Mouse (Mus musculus) Patski (cell line): ENCODE measurements around the gene Tril. TPM values are rescaled to one million over a fixed set of nuclear protein-coding genes. Genes with fewer than 3 reads are reported as not detected.

Experiments
- ATAC-seq: fragments of 100-300 bp; one replicate; pipeline ENCODE4 v1.8.0; 2021
- CTCF ChIA-PET: fragments of 350-600 bp; sonication (Branson Sonifier 250); formaldehyde crosslinking; loops from one replicate; lab custom pipeline; 2022; ENCODE audit warnings: inconsistent platforms; lab: Charles Lee
- POLR2A ChIA-PET: fragments of 350-600 bp; sonication (Branson Sonifier 250); formaldehyde crosslinking; loops from one replicate; lab custom pipeline; 2022; ENCODE audit warnings: antibody characterized with exemption, inconsistent platforms; lab: Charles Lee
- DNase-seq: peaks from one replicate; pipeline ENCODE4 v3.0.0-alpha.2; 2011; ENCODE audit warnings: low read depth, low spot score
- H3K27me3 ChIP-seq: fragments of 371-371 bp; one replicate; pipeline ENCODE4 v1.5.1; 2021
- CTCF ChIP-seq: fragments of 100-300 bp; IDR thresholded peaks from one replicate; pipeline ENCODE4 v1.5.1; 2021
- in situ Hi-C: fragments of 300-500 bp; cut with MboI; formaldehyde crosslinking; loops from 3 replicates; pipeline ENCODE4 v1.11.1; 2018; ENCODE audit warnings: low pct_unique_long_range_greater_than_20kb, mixed read lengths
- polyA plus RNA-seq: library from polyadenylated mRNA; unstranded; gene quantifications from one replicate; pipeline ENCODE4 v1.2.3, GENCODE M21; 2021

Tril gene
- polyA plus RNA-seq, result 0.04 TPM

DNA sequence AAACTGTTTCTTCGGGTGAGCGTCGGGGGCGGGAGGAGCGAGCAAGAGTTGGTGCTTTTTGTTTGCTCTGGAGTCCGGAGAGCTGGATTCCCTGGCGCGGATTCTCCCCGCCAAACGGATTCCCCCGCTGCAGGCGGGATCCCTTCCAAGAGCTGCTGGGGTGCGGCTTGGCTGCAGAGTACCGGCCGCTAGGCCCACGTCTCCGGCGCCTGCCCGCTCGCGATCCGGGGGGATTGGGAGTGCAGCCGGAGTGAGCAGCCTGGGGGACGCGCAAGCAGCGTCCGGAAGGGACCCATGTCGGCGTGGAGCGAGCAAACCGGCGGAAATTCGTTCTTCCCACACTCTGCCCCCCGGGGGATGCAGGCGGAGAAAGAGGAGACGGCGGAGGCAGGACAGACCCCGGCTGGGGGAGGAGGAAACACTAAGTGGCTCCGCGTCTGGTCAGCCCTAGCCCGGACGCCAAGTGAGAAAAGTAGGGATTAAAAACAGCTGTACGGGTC lies at the start of gene Tril:
Gene Tril, minus strand, starts transcription at position 345 of the 500 bp plus-strand sequence.
- DNase-seq, result no peak
- in situ Hi-C loops, result no loop called here
- H3K27me3 ChIP-seq, result peaks cover 30% of the 10 kb centered on the region
- CTCF ChIA-PET, result interaction anchor here (0.9 to 1.4 kb wide), 2 partner anchors 12 to 49 kb away, joined by 3 read pairs; no protein-coding TSS in a partner anchor
- POLR2A ChIA-PET, result no interaction called here
- no peak for TF ChIP-seq CTCF
- no peak for ATAC-seq

DNA sequence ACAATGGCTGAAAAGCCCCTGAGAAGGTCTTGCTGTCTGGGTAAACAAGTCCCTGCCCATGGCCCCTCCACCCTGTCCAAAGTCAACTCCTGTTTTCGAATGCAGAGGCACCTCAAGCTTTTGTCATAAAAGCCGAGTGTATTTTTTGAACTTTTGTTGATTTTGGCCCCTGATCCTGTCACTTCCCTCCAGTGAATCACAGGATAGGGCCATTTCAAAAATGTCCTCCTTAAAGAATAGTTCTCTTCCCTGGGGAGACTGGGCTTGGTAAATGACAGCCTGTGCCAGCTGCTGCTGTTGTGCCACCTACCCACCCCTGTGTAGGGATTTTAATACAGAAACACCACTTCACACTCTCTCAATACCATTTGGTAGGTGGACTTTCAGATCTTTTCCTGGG lies 42.4 kb upstream of the Tril start:
- H3K27me3 ChIP-seq, result no peaks in the 10 kb centered on the region
- in situ Hi-C loops, result no loop called here

DNA sequence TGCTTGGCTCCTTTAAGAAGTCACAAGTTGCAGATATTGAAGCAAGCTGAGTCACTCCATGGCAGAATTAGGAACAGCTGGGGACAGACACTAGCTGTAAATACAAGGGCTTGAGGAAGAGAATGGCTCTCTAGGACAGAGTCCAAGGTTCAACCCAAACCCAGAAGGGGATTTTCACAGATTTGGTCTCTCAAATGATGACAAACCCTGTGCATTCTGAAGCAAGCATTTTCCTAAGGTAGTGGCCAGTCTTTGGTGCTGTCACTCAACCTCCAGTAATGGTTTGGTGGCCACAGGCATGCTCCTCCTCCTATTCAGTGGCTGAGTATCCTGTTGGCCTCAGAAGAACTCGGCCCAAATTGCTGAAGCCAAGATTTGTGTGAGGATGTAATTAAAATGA lies 38.5 kb upstream of the Tril start:
- DNase-seq, result no peak
- POLR2A ChIA-PET, result no interaction called here
- no peak for TF ChIP-seq CTCF

More for the DNA sequence above, 42.4 kb upstream of the Tril start:
- DNase-seq, result no peak
- no peak for TF ChIP-seq CTCF
- ChIA-PET CTCF (interaction anchor here (1.1 kb wide), 1 partner anchor 9 kb away, joined by 3 read pairs; no protein-coding TSS in a partner anchor), POLR2A (no interaction called here)
- ATAC-seq, result no peak

DNA sequence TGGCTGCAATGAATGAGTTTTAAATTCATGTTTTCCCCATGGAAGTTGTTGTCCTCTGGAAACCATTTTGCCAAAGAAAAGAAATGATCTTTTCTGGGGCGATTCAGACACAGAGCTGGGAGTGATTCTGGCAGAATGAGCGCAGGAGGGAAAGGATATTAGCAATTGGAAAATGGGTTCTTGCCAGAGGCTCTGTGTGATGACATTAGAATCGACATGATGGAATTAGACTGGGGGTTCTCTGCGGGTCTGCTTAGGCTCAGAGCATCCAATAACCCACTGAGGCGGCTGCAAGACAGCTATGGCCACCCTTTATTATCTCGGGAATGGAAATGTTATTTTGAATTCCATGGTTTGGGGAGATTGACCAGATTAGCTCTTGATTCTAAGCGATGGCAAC lies 37.2 kb upstream of the Tril start:
- ChIA-PET POLR2A (no interaction called here), CTCF (no interaction called here)
- DNase-seq, result no peak
- in situ Hi-C loops, result no loop called here
- no peaks in the 10 kb centered on the region for H3K27me3 ChIP-seq
- ATAC-seq, result no peak
- no peak for TF ChIP-seq CTCF

More for the DNA sequence above, 38.5 kb upstream of the Tril start:
- ATAC-seq, result no peak
- H3K27me3 ChIP-seq, result no peaks in the 10 kb centered on the region
- CTCF ChIA-PET, result no interaction called here
- in situ Hi-C loops, result no loop called here

DNA sequence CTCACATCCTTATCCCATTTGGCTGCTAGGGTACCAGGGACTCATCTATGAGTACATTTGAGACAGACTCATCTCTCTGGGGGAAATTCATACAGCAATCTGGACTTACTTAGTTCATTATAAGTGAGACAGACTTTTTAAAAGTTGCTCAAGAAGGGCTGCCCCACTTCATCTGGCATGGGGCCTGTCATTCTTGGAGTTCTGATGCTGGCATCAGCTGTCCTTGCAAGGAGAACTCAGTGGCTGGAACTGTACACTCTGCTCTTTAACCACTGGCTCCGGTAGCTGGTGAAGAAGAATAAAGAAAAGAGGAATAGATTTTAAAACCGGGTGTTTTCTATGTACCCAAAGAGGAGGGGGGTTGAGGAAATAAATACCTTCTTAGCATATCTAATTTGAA lies 36.1 kb upstream of the Tril start:
- TF ChIP-seq CTCF, result no peak
- no peak for DNase-seq
- CTCF ChIA-PET, result no interaction called here
- in situ Hi-C loops, result no loop called here
- H3K27me3 ChIP-seq, result no peaks in the 10 kb centered on the region
- POLR2A ChIA-PET, result interaction anchor here (0.5 to 0.6 kb wide), 2 partner anchors 32 to 575 kb away, joined by 3 read pairs; no protein-coding TSS in a partner anchor
- ATAC-seq, result no peak

DNA sequence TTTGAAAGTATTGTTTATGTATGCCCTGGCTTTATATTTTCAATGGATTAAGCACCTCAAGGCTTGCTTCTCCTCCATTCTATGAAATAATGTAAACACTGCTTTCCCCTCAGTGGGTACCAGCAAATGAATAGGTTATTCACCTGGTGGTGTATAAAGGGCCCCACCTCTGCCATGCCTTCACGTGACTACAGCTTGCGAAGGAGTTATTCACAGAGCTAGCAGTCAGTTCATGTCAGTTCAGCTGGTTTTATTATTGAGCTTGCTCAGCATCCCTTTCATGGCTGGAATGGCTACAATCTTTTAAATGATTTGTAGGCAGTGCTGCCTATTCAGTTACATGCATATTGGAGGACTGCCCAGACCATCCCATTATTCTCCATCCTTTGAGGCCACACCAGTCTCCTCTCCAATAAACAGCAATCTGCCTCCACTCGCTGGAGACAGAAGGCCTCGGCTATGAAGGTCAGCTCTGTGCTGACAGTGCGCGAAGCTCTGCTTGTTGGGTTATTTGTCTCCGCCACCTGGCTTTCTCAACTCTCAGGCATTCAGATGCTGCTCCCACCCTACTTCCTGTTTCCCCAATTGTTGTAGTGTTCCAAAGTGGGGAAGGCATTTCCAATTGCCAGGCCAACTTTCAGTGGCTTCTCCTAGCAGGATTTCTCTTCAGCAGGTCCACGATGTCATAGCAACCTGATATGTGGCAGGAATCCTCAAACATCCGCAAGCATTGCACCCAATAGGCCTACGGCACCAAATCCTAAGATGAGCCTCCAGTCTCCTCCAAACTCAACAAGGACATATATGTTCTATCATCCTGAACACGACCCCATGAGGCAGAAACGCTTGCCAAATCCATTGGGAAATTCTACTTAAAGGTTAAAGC lies 34.6 kb upstream of the Tril start:
- no peak for TF ChIP-seq CTCF
- CTCF ChIA-PET, result no interaction called here

DNA sequence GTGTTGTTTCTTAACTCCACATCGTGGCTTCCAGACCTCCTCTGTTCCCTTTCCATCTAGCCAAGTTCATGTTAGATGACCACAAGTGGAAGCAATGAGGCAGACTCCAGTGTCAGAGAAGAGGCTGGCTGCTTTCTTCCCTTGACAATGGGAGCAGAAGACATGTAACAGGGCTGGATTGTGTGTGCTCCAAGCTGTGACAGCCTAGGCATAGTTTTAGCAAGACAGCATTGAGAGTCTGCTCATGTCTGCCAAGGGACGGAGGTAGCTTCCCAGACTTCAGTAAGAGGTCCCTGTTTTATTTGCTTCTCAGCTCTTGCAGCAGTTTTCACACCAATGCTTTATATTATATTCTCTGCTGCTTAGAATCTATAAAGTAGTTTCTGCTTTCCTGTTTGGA lies 33.6 kb upstream of the Tril start:
- ChIA-PET POLR2A (no interaction called here), CTCF (interaction anchor here (1.6 kb wide), 1 partner anchor 10 kb away, joined by 3 read pairs; no protein-coding TSS in a partner anchor)
- in situ Hi-C loops, result no loop called here
- no peak for DNase-seq
- no peak for TF ChIP-seq CTCF
- H3K27me3 ChIP-seq, result no peaks in the 10 kb centered on the region
- no peak for ATAC-seq

More for the DNA sequence above, 34.6 kb upstream of the Tril start:
- in situ Hi-C loops, result no loop called here
- ATAC-seq (no peak), DNase-seq (no peak)
- POLR2A ChIA-PET, result no interaction called here
- H3K27me3 ChIP-seq, result no peaks in the 10 kb centered on the region

DNA sequence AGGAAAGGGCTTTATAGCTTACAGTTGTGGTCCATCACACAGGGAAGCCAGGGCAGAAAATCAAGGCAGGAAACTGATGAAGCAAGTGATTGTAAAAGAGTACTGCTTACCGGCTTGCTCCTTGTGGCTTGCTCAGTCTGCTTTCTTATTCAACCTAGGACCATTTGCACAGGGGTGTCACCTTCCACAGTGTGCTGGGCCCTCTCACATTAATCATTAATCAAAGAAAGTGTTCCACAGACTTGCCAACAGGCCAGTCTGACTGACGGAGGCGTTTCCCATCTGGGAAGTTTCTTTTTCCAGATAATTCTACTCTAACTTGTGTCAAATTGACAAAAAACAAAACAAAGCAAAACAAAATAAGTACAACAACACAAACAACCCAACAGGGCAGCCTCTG lies 32.9 kb upstream of the Tril start:
- CTCF ChIA-PET, result interaction anchor here (1.6 kb wide), 1 partner anchor 9 kb away, joined by 3 read pairs; no protein-coding TSS in a partner anchor
- in situ Hi-C loops, result no loop called here
- TF ChIP-seq CTCF, result no peak
- DNase-seq, result no peak
- no peaks in the 10 kb centered on the region for H3K27me3 ChIP-seq
- POLR2A ChIA-PET, result no interaction called here
- no peak for ATAC-seq

DNA sequence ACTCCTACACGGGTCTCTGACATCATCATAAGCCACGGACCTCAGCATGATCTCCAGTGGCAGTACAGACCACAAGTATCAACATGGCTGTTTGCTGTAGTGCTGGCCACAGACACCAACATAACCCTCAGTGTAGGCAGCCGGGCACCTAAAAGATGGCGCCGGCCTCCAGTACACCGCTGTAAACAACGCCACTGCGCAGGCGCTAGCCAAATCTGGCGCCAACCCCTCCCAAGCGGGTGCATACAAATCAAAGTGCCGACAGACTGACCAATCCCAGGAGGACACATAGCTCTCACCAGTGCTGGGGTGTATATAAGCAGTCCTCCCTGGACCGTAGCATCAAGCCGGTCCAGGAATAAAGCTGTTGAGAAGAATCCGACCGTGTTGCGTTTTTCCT lies 24.0 kb upstream of the Tril start:
- ATAC-seq (no peak), DNase-seq (no peak)
- peaks cover 37% of the 10 kb centered on the region for H3K27me3 ChIP-seq
- in situ Hi-C loops, result no loop called here
- no peak for TF ChIP-seq CTCF
- CTCF ChIA-PET, result interaction anchor here (1.0 kb wide), 1 partner anchor 9 kb away, joined by 3 read pairs; no protein-coding TSS in a partner anchor
- POLR2A ChIA-PET, result no interaction called here

DNA sequence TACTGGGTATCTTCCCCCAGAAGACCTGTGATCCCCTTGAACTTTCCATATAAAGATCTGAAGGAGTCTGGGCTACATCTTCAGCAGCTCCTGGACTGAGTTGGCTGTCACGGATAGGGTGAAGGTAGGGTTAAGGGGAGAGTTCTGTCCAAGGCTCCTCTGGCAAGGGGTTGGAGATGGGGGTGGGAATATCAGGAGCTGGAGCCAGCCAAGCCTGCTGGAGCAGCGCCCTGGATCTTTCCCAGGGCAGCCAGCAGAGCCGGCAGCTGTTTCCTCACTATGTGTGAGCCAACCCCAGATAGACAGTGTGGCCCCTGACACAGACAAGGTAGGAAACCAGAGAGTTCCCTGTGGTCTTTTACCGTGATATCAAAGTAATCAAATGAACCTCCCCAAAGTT lies 4.6 kb upstream of the Tril start:
- CTCF ChIA-PET, result no interaction called here
- DNase-seq (no peak), ATAC-seq (no peak)
- in situ Hi-C loops, result no loop called here
- TF ChIP-seq CTCF, result no peak
- POLR2A ChIA-PET, result no interaction called here
- H3K27me3 ChIP-seq, result peaks cover 37% of the 10 kb centered on the region

DNA sequence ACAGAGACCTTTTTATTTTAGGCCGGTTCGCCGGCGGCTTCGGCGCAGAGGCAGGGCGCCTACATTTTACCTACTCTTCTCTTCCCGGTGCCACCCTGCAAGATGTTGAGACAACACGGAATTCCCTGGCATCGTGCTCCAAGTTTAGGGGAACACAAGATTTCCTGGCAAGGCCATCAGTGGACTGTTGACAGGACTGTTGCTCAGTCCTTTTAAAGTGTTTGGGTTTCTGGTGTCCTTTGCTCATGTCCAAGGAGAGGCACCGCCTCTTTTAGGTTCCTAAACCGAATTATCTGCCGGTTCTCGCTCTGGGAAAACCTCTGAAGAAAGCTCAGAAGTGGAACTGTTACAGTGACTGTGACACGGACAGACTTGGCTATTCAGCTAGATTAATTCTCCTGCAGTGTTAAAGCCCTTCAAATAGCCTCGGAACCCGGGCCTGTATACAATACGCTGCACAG lies 441 bp upstream of the Tril start:
- no peak for DNase-seq
- ATAC-seq, result no peak
- in situ Hi-C loops, result no loop called here
- no peak for TF ChIP-seq CTCF
- ChIA-PET CTCF (interaction anchor here (0.9 to 1.4 kb wide), 3 partner anchors 11 to 49 kb away, joined by 3 read pairs; no protein-coding TSS in a partner anchor), POLR2A (no interaction called here)
- peaks cover 32% of the 10 kb centered on the region for H3K27me3 ChIP-seq
